ENCODE assay signal across 9 mouse cellular contexts in the genomic region with DNA sequence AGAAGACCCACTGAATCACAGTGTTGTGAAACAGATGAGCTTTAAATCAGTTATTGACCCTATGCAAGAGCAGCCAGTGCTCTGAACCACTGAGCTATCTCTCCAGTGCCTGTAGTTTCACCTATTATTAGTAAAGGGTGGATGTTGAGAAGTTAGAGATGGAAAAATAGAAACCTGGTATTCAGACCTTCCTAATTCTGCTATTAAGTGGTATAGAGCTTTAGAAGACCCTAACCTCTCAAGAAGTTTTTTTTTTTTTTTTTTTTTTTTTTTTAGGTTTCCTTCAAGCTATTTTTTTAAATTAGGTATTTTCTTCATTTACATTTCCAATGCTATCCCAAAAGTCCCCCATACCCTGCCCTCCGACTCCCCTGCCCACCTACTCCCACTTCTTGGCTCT. TPM values are rescaled to one million over a fixed set of nuclear protein-coding genes. Genes with fewer than 3 reads are reported as not detected.
DNase-seq lines count a peak whose midpoint lies in the region; ATAC-seq and TF ChIP-seq lines count a peak whose summit lies in the region.
"Had no signal": no experiment of that assay in that cellular context is flagged by ENCODE, and none has a peak within 500 bp of the region (broad histone marks: within the 10 kb centered on the region; RNA-seq: fewer than 3 reads in every experiment).

No protein-coding gene starts in this region.

- H3K4me1 ChIP-seq in lung, embryonic 16.5 days (replicated peaks; ENCODE audit: control insufficient read depth, insufficient read depth, low read length), result peaks cover 20% of the 10 kb centered on the region
- peaks cover 22% of the 10 kb centered on the region for H3K4me1 ChIP-seq in forebrain, embryonic 14.5 days (ENCODE audit: control insufficient read depth, insufficient read depth, low read length)
- H3K4me1 ChIP-seq in limb, embryonic 14.5 days (ENCODE audit: control insufficient read depth, insufficient read depth, low read length), result peaks cover 23% of the 10 kb centered on the region
- peaks cover 17% of the 10 kb centered on the region for H3K4me1 ChIP-seq in stomach, embryonic 15.5 days

- no peak overlapping the region for H3K27ac ChIP-seq in lung, embryonic 16.5 days (ENCODE audit: low read length)
- H3K27ac ChIP-seq in forebrain, embryonic 14.5 days (ENCODE audit: low read depth, low read length), result no peak overlapping the region
- H3K27ac ChIP-seq in limb, embryonic 14.5 days (replicated peaks; ENCODE audit: low read depth, low read length), result no peak overlapping the region
- no peak overlapping the region for H3K27ac ChIP-seq in stomach, embryonic 15.5 days

- no peaks in the 10 kb centered on the region for H3K9me3 ChIP-seq in lung, embryonic 16.5 days (ENCODE audit: control insufficient read depth, low read length)
- H3K9me3 ChIP-seq in forebrain, embryonic 14.5 days (replicated peaks; ENCODE audit: control insufficient read depth, low read length), result no peaks in the 10 kb centered on the region
- no peaks in the 10 kb centered on the region for H3K9me3 ChIP-seq in limb, embryonic 14.5 days (ENCODE audit: control insufficient read depth, low read length)
- H3K9me3 ChIP-seq in stomach, embryonic 15.5 days, result no peaks in the 10 kb centered on the region

- H3K36me3 ChIP-seq in lung, embryonic 16.5 days (ENCODE audit: control insufficient read depth, insufficient read depth, low read length), result peaks cover 7% of the 10 kb centered on the region; the same call in 1 of the 2 replicates
- H3K36me3 ChIP-seq in forebrain, embryonic 14.5 days (ENCODE audit: control insufficient read depth, insufficient read depth, low read length), result peaks cover 16% of the 10 kb centered on the region
- H3K36me3 ChIP-seq in limb, embryonic 14.5 days (ENCODE audit: control insufficient read depth, insufficient read depth, low read length), result peaks cover 21% of the 10 kb centered on the region
- no peaks in the 10 kb centered on the region for H3K36me3 ChIP-seq in stomach, embryonic 15.5 days

- WGBS in lung, embryonic 16.5 days, result 68% methylated on average over 1 of the region's 1 CpGs
- 90% methylated on average over 1 of the region's 1 CpGs for WGBS in forebrain, embryonic 14.5 days
- WGBS in limb, embryonic 14.5 days, result 90% methylated on average over 1 of the region's 1 CpGs
- WGBS in stomach, embryonic 15.5 days, result 85% methylated on average over 1 of the region's 1 CpGs

- no peak for ATAC-seq in lung, embryonic 16.5 days (ENCODE audit: low read depth)
- ATAC-seq in forebrain, embryonic 14.5 days, result no peak
- ATAC-seq in limb, embryonic 14.5 days (ENCODE audit: low FRiP score, low read depth), result no peak
- ATAC-seq in stomach, embryonic 15.5 days (ENCODE audit: insufficient read depth, low FRiP score, low read depth), result no peak
- ATAC-seq in activated CD4-positive, CD25-positive, alpha-beta regulatory T cell, adult 4 months, result no peak

- peak overlapping the region; percentile 56 for H3K4me2 ChIP-seq in lung, embryonic 16.5 days (ENCODE audit: low read depth, low read length)
- H3K4me2 ChIP-seq in forebrain, embryonic 14.5 days (ENCODE audit: low read length), result peak overlapping the region; percentile 68
- peak overlapping the region; percentile 53 for H3K4me2 ChIP-seq in limb, embryonic 14.5 days (replicated peaks; ENCODE audit: low read depth, low read length, severe bottlenecking)
- H3K4me2 ChIP-seq in stomach, embryonic 15.5 days, result peak overlapping the region; percentile 77

- H3K9ac ChIP-seq in lung, embryonic 16.5 days (ENCODE audit: low read length), result peak overlapping the region; percentile 76
- H3K9ac ChIP-seq in forebrain, embryonic 14.5 days (ENCODE audit: low read length), result peak overlapping the region; percentile 72
- H3K9ac ChIP-seq in limb, embryonic 14.5 days (ENCODE audit: low read depth, low read length, severe bottlenecking), result peak overlapping the region; percentile 74; the same call in 1 of the 2 replicates
- H3K9ac ChIP-seq in stomach, embryonic 15.5 days, result no peak overlapping the region

- no peaks in the 10 kb centered on the region for H3K27me3 ChIP-seq in lung, embryonic 16.5 days (ENCODE audit: control insufficient read depth, insufficient read depth, low read depth, low read length)
- H3K27me3 ChIP-seq in forebrain, embryonic 14.5 days (replicated peaks; ENCODE audit: control insufficient read depth, insufficient read depth, low read length), result no peaks in the 10 kb centered on the region
- no peaks in the 10 kb centered on the region for H3K27me3 ChIP-seq in limb, embryonic 14.5 days (ENCODE audit: control insufficient read depth, insufficient read depth, low read length)
- H3K27me3 ChIP-seq in stomach, embryonic 15.5 days (replicated peaks), result no peaks in the 10 kb centered on the region

- TF ChIP-seq POLR2A in limb, embryonic 14.5 days (IDR thresholded peaks at IDR 0.05; ENCODE audit: borderline replicate concordance, extremely low read depth, insufficient read depth, insufficient read length), result no peak

- no peak for DNase-seq in lung, postnatal 14 days
- DNase-seq in forebrain, embryonic 14.5 days (ENCODE audit: low spot score), result no peak
- no peak for DNase-seq in limb, embryonic 14.5 days (ENCODE audit: low spot score)
- no peak for DNase-seq in right cerebral cortex, postnatal 4 days
- DNase-seq in gastrocnemius, adult 8-10 months (ENCODE audit: low spot score in 2 of 2), result no peak

- H3K4me3 ChIP-seq in lung, embryonic 16.5 days (ENCODE audit: low read length), result peak overlapping the region; percentile 59
- H3K4me3 ChIP-seq in forebrain, embryonic 14.5 days (ENCODE audit: low read depth, low read length), result peak overlapping the region; percentile 50
- H3K4me3 ChIP-seq in limb, embryonic 14.5 days (replicated peaks; ENCODE audit: low read length), result peak overlapping the region; percentile 62
- peak overlapping the region; percentile 66 for H3K4me3 ChIP-seq in stomach, embryonic 15.5 days (replicated peaks)

RNA-seq across cellular contexts. Expression of a gene that starts 5.6 kb away (rescaled TPM):
- 54.9 and 59.8 TPM in 2 replicates for polyA plus RNA-seq in lung, embryonic 16.5 days (2015; fragmentation: Nextera tagmentation; extraction: Ambion mirVana)
- polyA plus RNA-seq in forebrain, embryonic 14.5 days (2014; fragmentation: Nextera tagmentation; extraction: Ambion mirVana), result 107 and 139 TPM in 2 replicates
- polyA plus RNA-seq in limb, embryonic 14.5 days (2012; rRNA removed), result 49.6 and 49.7 TPM in 2 replicates
- polyA plus RNA-seq in limb, embryonic 14.5 days (2014; fragmentation: Nextera tagmentation; extraction: Ambion mirVana), result 62.4 and 67.0 TPM in 2 replicates
- 42.3 and 53.0 TPM in 2 replicates for polyA plus RNA-seq in stomach, embryonic 15.5 days (2015; fragmentation: Nextera tagmentation; extraction: Ambion mirVana)
- total RNA-seq in gastrocnemius, adult 8-10 months (2022), result 10 to 100 TPM; 28.5 to 34.9 (median 32.6) TPM
- 10 to 100 TPM; 51.1 to 58.1 TPM for polyA plus RNA-seq in activated CD4-positive, CD25-positive, alpha-beta regulatory T cell, adult 4 months (2017; shearing (Covaris generic))

RNA-seq across cellular contexts. Expression of a gene that starts 6.7 kb away (rescaled TPM):
- polyA plus RNA-seq in lung, embryonic 16.5 days (2015; fragmentation: Nextera tagmentation; extraction: Ambion mirVana), result 0.45 and 0.75 TPM in 2 replicates
- not detected in 2 replicates for polyA plus RNA-seq in forebrain, embryonic 14.5 days (2014; fragmentation: Nextera tagmentation; extraction: Ambion mirVana)
- 0.06 and 0.09 TPM in 2 replicates for polyA plus RNA-seq in limb, embryonic 14.5 days (2012; rRNA removed)
- polyA plus RNA-seq in limb, embryonic 14.5 days (2014; fragmentation: Nextera tagmentation; extraction: Ambion mirVana), result 0.07 and 0.12 TPM in 2 replicates
- polyA plus RNA-seq in stomach, embryonic 15.5 days (2015; fragmentation: Nextera tagmentation; extraction: Ambion mirVana), result 1.1 and 2.6 TPM in 2 replicates
- total RNA-seq in gastrocnemius, adult 8-10 months (2022), result not detected
- not detected for polyA plus RNA-seq in activated CD4-positive, CD25-positive, alpha-beta regulatory T cell, adult 4 months (2017; shearing (Covaris generic))
- total RNA-seq: layer of hippocampus, postnatal 25 days had no signal

RNA-seq across cellular contexts. Expression of a gene that starts 9.2 kb away (rescaled TPM):
- polyA plus RNA-seq in lung, embryonic 16.5 days (2015; fragmentation: Nextera tagmentation; extraction: Ambion mirVana), result 13.1 and 13.9 TPM in 2 replicates
- 18.0 and 23.3 TPM in 2 replicates for polyA plus RNA-seq in forebrain, embryonic 14.5 days (2014; fragmentation: Nextera tagmentation; extraction: Ambion mirVana)
- polyA plus RNA-seq in limb, embryonic 14.5 days (2012; rRNA removed), result 11.5 TPM in 2 replicates
- polyA plus RNA-seq in limb, embryonic 14.5 days (2014; fragmentation: Nextera tagmentation; extraction: Ambion mirVana), result 14.6 and 15.3 TPM in 2 replicates
- polyA plus RNA-seq in stomach, embryonic 15.5 days (2015; fragmentation: Nextera tagmentation; extraction: Ambion mirVana), result 14.0 TPM in 2 replicates
- 10 to 100 TPM in 3 of 4 experiments, 1 to 10 TPM in 1; 9.2 to 17.1 (median 15.2) TPM for total RNA-seq in gastrocnemius, adult 8-10 months (2022)
- polyA plus RNA-seq in activated CD4-positive, CD25-positive, alpha-beta regulatory T cell, adult 4 months (2017; shearing (Covaris generic)), result 10 to 100 TPM; 12.2 to 16.4 TPM
